Mouse (Mus musculus) brain, embryonic 14.5 days (tissue): ENCODE data around the gene Arf5.

Experiments
- CTCF ChIP-seq: fragments of 200-500 bp; IDR thresholded peaks from 2 replicates; pipeline ENCODE4 v1.5.1; 2012; ENCODE audit warnings: inconsistent platforms, mild to moderate bottlenecking, moderate library complexity, borderline replicate concordance; ENCODE audit not compliant: insufficient read depth, insufficient read length; ENCODE audit errors: extremely low read depth
- POLR2A ChIP-seq: fragments of 200-500 bp; IDR thresholded peaks from 2 replicates; pipeline ENCODE4 v1.6.1; 2012; ENCODE audit warnings: mild to moderate bottlenecking, inconsistent platforms, borderline replicate concordance; ENCODE audit not compliant: poor library complexity, insufficient read depth, insufficient read length, severe bottlenecking; ENCODE audit errors: extremely low read depth

DNA sequence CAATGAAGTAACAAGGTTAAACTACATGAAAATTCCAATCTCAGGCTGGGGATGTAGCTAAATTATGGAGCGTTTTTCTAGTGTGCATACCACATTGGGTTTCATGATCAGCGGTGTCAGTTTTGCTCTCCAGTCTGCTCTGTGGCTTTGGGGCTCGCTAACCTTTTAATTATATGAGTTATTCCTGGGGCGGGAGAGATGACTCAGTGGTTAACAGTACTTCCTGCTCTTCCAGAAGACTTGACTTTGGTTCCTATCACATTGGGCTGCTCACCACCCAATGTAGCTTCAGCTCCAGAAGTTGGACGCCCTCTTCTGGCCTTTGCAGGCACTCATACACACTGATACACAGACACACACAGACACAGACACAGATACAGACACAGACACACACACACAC is 47.3 kb downstream of the Arf5 start:
- TF ChIP-seq CTCF: no peak
- no peak for TF ChIP-seq POLR2A
